Mouse (Mus musculus): ENCODE data around the gene Golga1.

DNA sequence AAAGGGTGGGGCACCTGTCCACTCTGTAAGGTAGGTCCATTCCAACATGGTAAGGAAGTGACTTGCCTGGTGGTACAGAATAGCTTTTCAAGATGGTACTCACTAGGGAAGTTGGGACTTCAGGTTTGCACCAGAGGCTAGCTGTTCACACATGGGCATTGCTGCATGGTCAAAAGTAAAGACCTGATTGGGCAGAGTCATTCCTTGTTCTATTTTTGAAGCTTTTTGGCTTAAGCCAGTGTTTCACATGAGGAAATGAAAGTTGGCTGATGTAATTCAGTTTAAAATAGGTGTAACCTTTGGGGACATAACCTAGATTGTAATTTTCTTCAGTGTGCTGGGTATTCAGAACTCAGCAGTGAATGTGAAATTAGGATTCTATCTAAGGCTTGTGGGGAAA lies 54.1 kb downstream of the Golga1 start:
- no peak for TF ChIP-seq POLR2A (IDR thresholded peaks at IDR 0.05; ENCODE audit: extremely low read depth, insufficient read depth, low read length)
- TF ChIP-seq CTCF (IDR thresholded peaks at IDR 0.05; ENCODE audit: low read depth, low read length) = no peak

Data from liver, adult 2 months (tissue).